Mouse (Mus musculus) lung, adult 18-20 months (tissue): ENCODE measurements around the gene Gm4858.
"Not testable (repeated sequence)": the region's sequence is repeated elsewhere in the genome, so short reads cannot be mapped to it uniquely, and the experiment has no call there.

Source experiments
- DNase-seq, 2 experiments: peaks; one replicate each; pipeline ENCODE4 v3.0.0; 2022; ENCODE audit warnings: mixed read lengths in 2 of 2

Gene Gm4858

GRCm38 (mm10) chr3:93068523-93068922 lies at the start of gene Gm4858:
Gene Gm4858 (plus strand): TSS chr3:93068823.
- not testable (repeated sequence) for DNase-seq

- no peak for DNase-seq
These were observed 49.7 kb upstream of the Gm4858 start, which contains the start of gene Lce1m for GRCm38 (mm10) chr3:93018960-93019359. Gene Lce1m (minus strand): TSS chr3:93019060.

- no peak for DNase-seq
These were observed 47.5 kb upstream of the Gm4858 start for GRCm38 (mm10) chr3:93021171-93021570.

- no peak for DNase-seq
These were observed 45.0 kb upstream of the Gm4858 start for GRCm38 (mm10) chr3:93023411-93024184.

GRCm38 (mm10) chr3:93025486-93025885 lies 43.1 kb upstream of the Gm4858 start:
- no peak for DNase-seq

- DNase-seq, result peak in 1 of 2 experiments; percentile 4
These were observed 37.2 kb upstream of the Gm4858 start for GRCm38 (mm10) chr3:93031450-93031849.

GRCm38 (mm10) chr3:93050182-93050581 lies 18.4 kb upstream of the Gm4858 start:
- DNase-seq, result no peak

- DNase-seq, result peak in 1 of 2 experiments; percentile 1
These were observed 15.7 kb upstream of the Gm4858 start for GRCm38 (mm10) chr3:93052826-93053474.

- DNase-seq, result no peak
These were observed 18.0 kb downstream of the Gm4858 start for GRCm38 (mm10) chr3:93086631-93087030.

- not testable (repeated sequence) for DNase-seq
These were observed 25.0 kb downstream of the Gm4858 start for GRCm38 (mm10) chr3:93093581-93093980.

GRCm38 (mm10) chr3:93096447-93096846 lies 27.8 kb downstream of the Gm4858 start:
- no peak for DNase-seq

- no peak for DNase-seq
These were observed 43.0 kb downstream of the Gm4858 start for GRCm38 (mm10) chr3:93111668-93112067.

- peak in 1 of 2 experiments; percentile 8 for DNase-seq
These were observed 45.9 kb downstream of the Gm4858 start for GRCm38 (mm10) chr3:93114481-93114880.

- DNase-seq, result peak in 1 of 2 experiments; percentile 21
These were observed 50.5 kb downstream of the Gm4858 start for GRCm38 (mm10) chr3:93119101-93119500.
